In genomic region chr6:140857118-140857746, GRCm38 (mm10) we compare ENCODE assay signal across 8 mouse cellular contexts.
DNase-seq lines count a peak whose midpoint lies in the region; ATAC-seq and TF ChIP-seq lines count a peak whose summit lies in the region.

No protein-coding gene starts in this region.

- no peaks in the 10 kb centered on the region for H3K9me3 ChIP-seq in kidney, postnatal 0 days (replicated peaks; ENCODE audit: low read length)
- H3K9me3 ChIP-seq in limb, embryonic 10.5 days (replicated peaks) = no peaks in the 10 kb centered on the region
- H3K9me3 ChIP-seq in neural tube, embryonic 15.5 days (replicated peaks) = no peaks in the 10 kb centered on the region

- H3K4me2 ChIP-seq in kidney, postnatal 0 days (ENCODE audit: low read length) = peak overlapping the region; percentile 53
- H3K4me2 ChIP-seq in neural tube, embryonic 15.5 days = peak overlapping the region; percentile 62

- WGBS in kidney, postnatal 0 days = 11% methylated on average over 18 of the region's 18 CpGs
- WGBS in limb, embryonic 10.5 days = 25% methylated on average over 18 of the region's 18 CpGs
- 18% methylated on average over 18 of the region's 18 CpGs for WGBS in neural tube, embryonic 15.5 days

- H3K4me1 ChIP-seq in kidney, postnatal 0 days (replicated peaks; ENCODE audit: insufficient read depth, low read length) = peaks cover 14% of the 10 kb centered on the region; the same call in 1 of the 2 replicates
- H3K4me1 ChIP-seq in limb, embryonic 10.5 days = peaks cover 30% of the 10 kb centered on the region
- peaks cover 15% of the 10 kb centered on the region for H3K4me1 ChIP-seq in neural tube, embryonic 15.5 days

- peak; percentile 53; the same call in 1 of the 2 replicates for ATAC-seq in kidney, postnatal 0 days (replicated peaks; ENCODE audit: low FRiP score, low read depth)
- peak; percentile 48; the same call in 1 of the 2 replicates for ATAC-seq in neural tube, embryonic 15.5 days (ENCODE audit: low FRiP score)
- no peak for ATAC-seq in monocyte, adult 5-6 weeks (replicated peaks; ENCODE audit: insufficient number of reproducible peaks, low FRiP score, low TSS enrichment, poor library complexity, severe bottlenecking)

- TF ChIP-seq CTCF in kidney, postnatal 0 days (IDR thresholded peaks at IDR 0.05; ENCODE audit: low read depth) = no peak

- H3K9ac ChIP-seq in kidney, postnatal 0 days (ENCODE audit: low read depth, low read length) = peak overlapping the region; percentile 2; the same call in 1 of the 2 replicates
- H3K9ac ChIP-seq in neural tube, embryonic 15.5 days (replicated peaks) = peak overlapping the region; percentile 29

- no peaks in the 10 kb centered on the region for H3K27me3 ChIP-seq in kidney, postnatal 0 days (ENCODE audit: insufficient read depth, low read length)
- H3K27me3 ChIP-seq in limb, embryonic 10.5 days (ENCODE audit: low read depth, poor library complexity, severe bottlenecking) = peaks cover 10% of the 10 kb centered on the region; the same call in 1 of the 2 replicates
- H3K27me3 ChIP-seq in neural tube, embryonic 15.5 days (replicated peaks) = no peaks in the 10 kb centered on the region

- H3K4me3 ChIP-seq in kidney, postnatal 0 days (replicated peaks; ENCODE audit: low read depth, low read length) = peak overlapping the region; percentile 30
- peak overlapping the region; percentile 46 for H3K4me3 ChIP-seq in limb, embryonic 10.5 days
- peak overlapping the region; percentile 32 for H3K4me3 ChIP-seq in neural tube, embryonic 15.5 days (replicated peaks)

- peak; percentile 83 for DNase-seq in kidney, postnatal 0 days (ENCODE audit: low spot score)
- no peak for DNase-seq in kidney, adult 18-20 months
- DNase-seq in cerebellum, postnatal 10 days = peak; percentile 51 to 56
- DNase-seq in heart, postnatal 10 days = peak; percentile 12 to 23
- peak; percentile 46 for DNase-seq in limb, embryonic 10.5 days (ENCODE audit: low spot score)
- DNase-seq in T-cell, adult 2 months (ENCODE audit: low spot score) = no peak

- no peaks in the 10 kb centered on the region for H3K36me3 ChIP-seq in kidney, postnatal 0 days (ENCODE audit: insufficient read depth, low read length)
- H3K36me3 ChIP-seq in limb, embryonic 10.5 days = no peaks in the 10 kb centered on the region
- no peaks in the 10 kb centered on the region for H3K36me3 ChIP-seq in neural tube, embryonic 15.5 days

- intact Hi-C loops in heart, postnatal 10 days (cut with DNase I) = loop anchor here (10.0 kb wide), 1 partner anchor 92 kb away; no protein-coding TSS in a partner anchor

- H3K27ac ChIP-seq in kidney, postnatal 0 days = peak overlapping the region; percentile 26
- peak overlapping the region; percentile 67; the same call in 1 of the 2 replicates for H3K27ac ChIP-seq in limb, embryonic 10.5 days
- H3K27ac ChIP-seq in neural tube, embryonic 15.5 days (replicated peaks) = peak overlapping the region; percentile 48

Comparison
In these comparisons a context has a peak if more than half of its experiments do, and no peak if none do; other contexts are left out.
1. DNase-seq: peak in kidney, postnatal 0 days (single experiment), cerebellum, postnatal 10 days (2 of 2), heart, postnatal 10 days (2 of 2) and limb, embryonic 10.5 days (single experiment); none in kidney, adult 18-20 months (single experiment) and T-cell, adult 2 months (single experiment).
2. Peak in every context shown above with its lines, with median percentiles within 50 percentile points of each other: H3K27ac ChIP-seq and H3K4me3 ChIP-seq.